11 mouse cellular contexts compared by ENCODE assay signal in the genomic region with DNA sequence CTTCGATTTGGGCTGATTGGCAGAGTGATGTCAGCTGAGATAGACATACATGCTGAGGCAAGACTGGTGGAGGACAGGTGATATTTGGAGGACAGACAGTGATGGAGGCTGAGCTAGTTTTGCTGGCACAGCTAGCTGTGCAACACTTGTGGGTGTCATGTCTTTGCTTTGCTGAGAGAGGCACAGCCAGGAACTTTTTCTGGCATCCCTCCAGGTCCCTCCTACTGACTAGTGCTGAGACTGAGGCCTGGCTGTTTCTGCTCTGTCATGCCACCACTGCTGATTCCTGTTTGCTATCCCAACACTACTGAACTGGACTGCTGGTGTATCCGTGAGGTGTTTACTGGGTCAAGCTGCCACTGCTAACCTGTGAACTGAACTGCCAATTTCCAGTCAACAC. TPM values are rescaled to one million over a fixed set of nuclear protein-coding genes. Genes with fewer than 3 reads are reported as not detected.
DNase-seq lines count a peak whose midpoint lies in the region; ATAC-seq and TF ChIP-seq lines count a peak whose summit lies in the region.
"Had no signal": no experiment of that assay in that cellular context is flagged by ENCODE, and none has a peak within 500 bp of the region (broad histone marks: within the 10 kb centered on the region; RNA-seq: fewer than 3 reads in every experiment).

No protein-coding gene starts in this region.

- 80% methylated on average over 2 of the region's 2 CpGs for WGBS in embryonic facial prominence, embryonic 14.5 days
- 88% methylated on average over 2 of the region's 2 CpGs for WGBS in embryonic facial prominence, embryonic 10.5 days
- 79% methylated on average over 2 of the region's 2 CpGs for WGBS in heart, embryonic 10.5 days

- no peaks in the 10 kb centered on the region for H3K4me1 ChIP-seq in embryonic facial prominence, embryonic 14.5 days (ENCODE audit: control insufficient read depth, insufficient read depth, low read length)
- H3K4me1 ChIP-seq in embryonic facial prominence, embryonic 10.5 days: no peaks in the 10 kb centered on the region
- no peaks in the 10 kb centered on the region for H3K4me1 ChIP-seq in heart, embryonic 10.5 days
- H3K4me1 ChIP-seq: hindbrain, embryonic 12.5 days had no signal

- H3K36me3 ChIP-seq in embryonic facial prominence, embryonic 14.5 days (ENCODE audit: control insufficient read depth, insufficient read depth, low read length): no peaks in the 10 kb centered on the region
- no peaks in the 10 kb centered on the region for H3K36me3 ChIP-seq in embryonic facial prominence, embryonic 10.5 days (replicated peaks)
- no peaks in the 10 kb centered on the region for H3K36me3 ChIP-seq in heart, embryonic 10.5 days
- H3K36me3 ChIP-seq: hindbrain, embryonic 12.5 days had no signal

- H3K4me2 ChIP-seq in embryonic facial prominence, embryonic 14.5 days (ENCODE audit: low read depth, low read length): no peak overlapping the region
- H3K4me2 ChIP-seq: hindbrain, embryonic 12.5 days had no signal

- no peaks in the 10 kb centered on the region for H3K9me3 ChIP-seq in embryonic facial prominence, embryonic 14.5 days (ENCODE audit: control insufficient read depth, low read length)
- H3K9me3 ChIP-seq in embryonic facial prominence, embryonic 10.5 days: no peaks in the 10 kb centered on the region
- H3K9me3 ChIP-seq in heart, embryonic 10.5 days: no peaks in the 10 kb centered on the region
- H3K9me3 ChIP-seq: hindbrain, embryonic 12.5 days had no signal

- H3K9ac ChIP-seq in embryonic facial prominence, embryonic 14.5 days (ENCODE audit: low read depth, low read length): no peak overlapping the region
- H3K9ac ChIP-seq: hindbrain, embryonic 12.5 days had no signal

- DNase-seq in embryonic facial prominence, embryonic 14.5 days (ENCODE audit: low spot score): peak; percentile 34
- DNase-seq in embryonic facial prominence, embryonic 10.5 days (ENCODE audit: low spot score): no peak
- DNase-seq in lung, postnatal 36 days: peak; percentile 4
- no peak for DNase-seq in lung, postnatal 25 days (ENCODE audit: low spot score)
- peak; percentile 41 to 69 for DNase-seq in layer of hippocampus, adult 2 months (ENCODE audit: low spot score in 2 of 2)
- DNase-seq in right cerebral cortex, postnatal 36 days (ENCODE audit: low spot score in 2 of 2): peak; percentile 14 to 26
- DNase-seq in natural killer cell, adult 2 months (ENCODE audit: low spot score in 2 of 2): no peak
- no peak for DNase-seq in heart, embryonic 10.5 days (ENCODE audit: low spot score)
- DNase-seq: lung, adult 18-20 months; thymus, postnatal 36 days had no signal

- H3K27me3 ChIP-seq in embryonic facial prominence, embryonic 14.5 days (replicated peaks; ENCODE audit: control insufficient read depth, insufficient read depth, low read length): no peaks in the 10 kb centered on the region
- no peaks in the 10 kb centered on the region for H3K27me3 ChIP-seq in embryonic facial prominence, embryonic 10.5 days (replicated peaks; ENCODE audit: low read depth, poor library complexity, severe bottlenecking)
- H3K27me3 ChIP-seq in heart, embryonic 10.5 days (ENCODE audit: insufficient read depth, poor library complexity, severe bottlenecking): no peaks in the 10 kb centered on the region
- H3K27me3 ChIP-seq: hindbrain, embryonic 12.5 days had no signal

- H3K4me3 ChIP-seq in embryonic facial prominence, embryonic 14.5 days (ENCODE audit: low read depth, low read length): no peak overlapping the region
- no peak overlapping the region for H3K4me3 ChIP-seq in embryonic facial prominence, embryonic 10.5 days
- no peak overlapping the region for H3K4me3 ChIP-seq in layer of hippocampus, adult 2 months
- H3K4me3 ChIP-seq in heart, embryonic 10.5 days: no peak overlapping the region
- H3K4me3 ChIP-seq: hindbrain, embryonic 12.5 days had no signal

- no peak overlapping the region for H3K27ac ChIP-seq in embryonic facial prominence, embryonic 14.5 days (replicated peaks; ENCODE audit: low read depth, low read length)
- no peak overlapping the region for H3K27ac ChIP-seq in embryonic facial prominence, embryonic 10.5 days (replicated peaks)
- H3K27ac ChIP-seq in layer of hippocampus, adult 2 months: no peak overlapping the region
- H3K27ac ChIP-seq in heart, embryonic 10.5 days: no peak overlapping the region
- H3K27ac ChIP-seq: hindbrain, embryonic 12.5 days had no signal

- TF ChIP-seq CTCF in layer of hippocampus, adult 2 months (conservative IDR thresholded peaks at IDR 0.05): no peak

- no peak for ATAC-seq in embryonic facial prominence, embryonic 14.5 days (ENCODE audit: low read depth)

RNA-seq across cellular contexts. Expression of gene Gm14085, which starts 48.6 kb away (rescaled TPM):
- polyA plus RNA-seq in embryonic facial prominence, embryonic 14.5 days (2014; fragmentation: Nextera tagmentation; extraction: Ambion mirVana): not detected in 2 replicates
- polyA plus RNA-seq in embryonic facial prominence, embryonic 10.5 days (2016; fragmentation: Nextera tagmentation; extraction: Ambion mirVana): not detected in 2 replicates
- total RNA-seq in layer of hippocampus, adult 2 months (2021): not detected
- polyA plus RNA-seq in heart, embryonic 10.5 days (2016; fragmentation: Nextera tagmentation; extraction: Ambion mirVana): not detected in 2 replicates
- polyA plus RNA-seq: hindbrain, embryonic 12.5 days had no signal

Comparison
In these comparisons a context has a peak if more than half of its experiments do, and no peak if none do; other contexts are left out.
1. DNase-seq: peak in embryonic facial prominence, embryonic 14.5 days (single experiment), lung, postnatal 36 days (single experiment), layer of hippocampus, adult 2 months (2 of 2) and right cerebral cortex, postnatal 36 days (2 of 2); none in embryonic facial prominence, embryonic 10.5 days (single experiment), lung, postnatal 25 days (single experiment), natural killer cell, adult 2 months (0 of 2) and heart, embryonic 10.5 days (single experiment).